Mouse (Mus musculus) hindbrain, embryonic 10.5 days (tissue): ENCODE data around the gene Catsper4. TPM values are rescaled to one million over a fixed set of nuclear protein-coding genes. Genes with fewer than 3 reads are reported as not detected.

Experiments used
- DNase-seq: peaks from one replicate; pipeline ENCODE4 v3.0.0-alpha.2; 2017; ENCODE audit warnings: low spot score
- H3K27ac ChIP-seq: fragments of 300-500 bp; sonication (generic); 2 replicates; pipeline ENCODE4 v1.5.1; 2016; ENCODE audit warnings: mild to moderate bottlenecking, moderate library complexity
- H3K27me3 ChIP-seq: fragments of 300-500 bp; sonication (generic); 2 replicates; pipeline ENCODE4 v1.6.1; 2016; ENCODE audit warnings: mild to moderate bottlenecking; ENCODE audit not compliant: poor library complexity, insufficient read depth, severe bottlenecking
- H3K36me3 ChIP-seq: fragments of 300-500 bp; sonication (generic); 2 replicates; pipeline ENCODE4 v1.6.1; 2016; ENCODE audit warnings: mild to moderate bottlenecking, moderate library complexity
- H3K4me1 ChIP-seq: fragments of 300-500 bp; sonication (generic); replicated peaks from 2 replicates; pipeline ENCODE4 v1.6.1; 2016; ENCODE audit warnings: mild to moderate bottlenecking
- H3K4me3 ChIP-seq: fragments of 300-500 bp; sonication (generic); 2 replicates; pipeline ENCODE4 v1.5.1; 2016; ENCODE audit warnings: mild to moderate bottlenecking, moderate library complexity
- H3K9me3 ChIP-seq: fragments of 300-500 bp; sonication (generic); 2 replicates; pipeline ENCODE4 v1.6.1; 2016; ENCODE audit warnings: mild to moderate bottlenecking, moderate library complexity
- WGBS: fragments of 180-500 bp; shearing (Covaris S2); methylation state at CpG from one replicate; pipeline ENCODE4 v1.1.7; 2016; 5-methylcytosine and 5-hydroxymethylcytosine counted together
- polyA plus RNA-seq: library from polyadenylated mRNA; unstranded; fragments of >200 nt; fragmentation: Nextera tagmentation; extraction: Ambion mirVana; gene quantifications from 2 replicates; pipeline ENCODE4 v1.2.1, GENCODE M21; 2016

Gene Catsper4
- polyA plus RNA-seq, 1 experiment from 2014 or later = not detected

DNA sequence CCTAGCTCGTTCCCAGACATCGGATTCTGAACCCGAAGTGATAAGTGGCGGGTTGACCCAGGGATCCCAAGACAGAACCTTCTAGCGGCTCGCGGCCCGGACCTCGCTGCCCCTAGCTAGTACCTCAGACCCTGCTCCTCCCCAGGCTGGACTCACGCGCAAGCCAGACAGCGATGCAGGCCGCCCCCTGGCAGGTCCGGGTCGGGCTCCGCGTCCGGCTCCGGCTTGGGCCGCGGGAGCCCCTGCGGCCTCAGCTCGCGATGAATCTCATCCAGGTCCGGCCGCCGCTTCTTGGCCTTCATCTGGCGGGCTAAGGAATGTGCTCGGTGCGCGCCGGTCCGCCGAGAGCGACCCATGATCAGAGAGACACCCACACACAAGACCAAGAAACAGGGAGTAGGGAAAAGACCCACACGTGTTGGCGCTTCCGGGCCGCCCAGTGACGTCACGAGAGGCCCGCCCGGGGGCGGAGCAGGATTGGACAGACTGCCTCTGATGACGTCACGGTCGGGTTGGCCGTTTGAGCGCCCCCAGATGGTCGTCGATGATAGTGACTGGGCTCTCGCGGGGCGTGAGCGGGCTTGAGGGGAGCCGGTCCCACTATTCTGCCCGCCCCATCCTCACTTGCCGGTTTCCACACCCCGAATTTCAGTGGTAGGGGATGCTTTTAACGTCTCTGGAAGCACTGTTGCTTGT is 18.1 kb upstream of the Catsper4 start, which contains the start of gene Zfp593:
Zfp593 (minus strand) TSS at position 445 of the 696 bp plus-strand sequence.
- DNase-seq = peak; percentile 94
- Histone ChIP-seq H3K36me3 (peaks cover 10% of the 10 kb centered on the region), H3K4me3 (peak within 1 kb of the TSS; percentile 93), H3K4me1 (peaks cover 65% of the 10 kb centered on the region), H3K27ac (peak within 1 kb of the TSS; percentile 89), H3K9me3 (no peaks in the 10 kb centered on the region), H3K27me3 (peaks cover 44% of the 10 kb centered on the region)
- WGBS = under 1% methylated on average over 60 of the region's 60 CpGs

DNA sequence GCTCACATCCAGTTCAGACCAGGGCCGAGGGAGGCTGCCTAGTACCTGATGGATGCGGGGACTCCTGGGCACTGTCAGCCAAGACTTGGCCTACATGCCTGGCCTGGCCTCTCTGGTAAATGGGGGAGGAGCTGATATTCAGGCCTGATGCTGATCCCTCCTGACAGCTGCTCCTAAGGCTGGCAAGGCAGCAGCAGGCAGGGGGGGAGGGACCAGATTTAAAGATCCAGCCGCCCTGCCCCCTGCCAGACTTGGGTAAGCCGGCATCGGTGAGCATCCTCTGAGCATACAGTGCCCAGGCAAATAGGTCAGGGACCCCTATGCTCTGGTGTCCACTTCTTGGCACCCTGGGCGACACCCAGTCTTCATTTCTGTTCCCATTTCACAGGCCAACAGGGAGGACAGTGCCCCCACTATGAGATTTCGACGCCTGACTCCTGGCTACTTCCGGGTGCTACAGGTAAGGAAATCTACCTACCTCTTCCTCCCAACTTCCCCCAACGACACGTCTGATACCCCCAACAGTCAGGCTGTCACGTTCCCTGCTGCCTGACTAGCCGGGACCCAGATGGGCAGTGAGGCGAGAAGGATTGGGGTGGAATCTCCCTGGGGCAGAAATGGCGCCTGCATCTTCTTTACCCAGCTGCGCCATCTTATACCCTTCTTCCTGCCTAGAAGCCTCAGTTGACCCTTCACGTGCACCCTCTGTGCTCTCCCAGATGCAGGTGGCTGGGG is 16.5 kb upstream of the Catsper4 start, which contains the start of gene E130218I03Rik:
E130218I03Rik (plus strand) TSS at position 147 of the 735 bp plus-strand sequence.
- DNase-seq = no peak
- H3K27me3 ChIP-seq = peaks cover 34% of the 10 kb centered on the region
- H3K4me1 ChIP-seq = peaks cover 53% of the 10 kb centered on the region
- peaks cover 10% of the 10 kb centered on the region for H3K36me3 ChIP-seq
- H3K9me3 ChIP-seq = no peaks in the 10 kb centered on the region
- peak within 1 kb of the TSS; percentile 93 for H3K4me3 ChIP-seq
- H3K27ac ChIP-seq = no peak within 1 kb of the TSS
- 91% methylated on average over 17 of the region's 17 CpGs for WGBS

DNA sequence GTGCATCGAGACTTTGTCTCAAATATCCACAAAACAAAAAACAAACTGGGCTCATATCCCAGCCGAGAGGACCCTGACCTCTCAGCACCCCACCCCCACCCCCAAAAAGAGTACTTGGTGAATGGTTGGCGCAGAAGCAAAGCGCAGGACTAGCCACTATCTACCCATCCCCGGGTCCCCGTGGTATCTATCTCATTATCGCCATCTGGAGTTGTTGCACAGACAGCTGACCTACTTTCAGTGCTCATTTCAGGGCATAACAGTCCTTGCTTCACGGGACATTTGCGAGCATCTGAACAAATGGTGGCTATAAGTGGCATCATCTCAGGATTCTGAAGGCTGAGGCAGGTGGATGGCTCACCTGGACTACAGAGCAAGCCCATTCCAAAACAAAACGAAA is 11.5 kb upstream of the Catsper4 start:
- peaks cover 22% of the 10 kb centered on the region for H3K4me1 ChIP-seq
- DNase-seq = no peak
- H3K27ac ChIP-seq = no peak overlapping the region
- peaks cover 40% of the 10 kb centered on the region for H3K27me3 ChIP-seq
- no peaks in the 10 kb centered on the region for H3K9me3 ChIP-seq
- 18% methylated on average over 10 of the region's 10 CpGs for WGBS
- H3K4me3 ChIP-seq = peak overlapping the region; percentile 25
- H3K36me3 ChIP-seq = peaks cover 5% of the 10 kb centered on the region

DNA sequence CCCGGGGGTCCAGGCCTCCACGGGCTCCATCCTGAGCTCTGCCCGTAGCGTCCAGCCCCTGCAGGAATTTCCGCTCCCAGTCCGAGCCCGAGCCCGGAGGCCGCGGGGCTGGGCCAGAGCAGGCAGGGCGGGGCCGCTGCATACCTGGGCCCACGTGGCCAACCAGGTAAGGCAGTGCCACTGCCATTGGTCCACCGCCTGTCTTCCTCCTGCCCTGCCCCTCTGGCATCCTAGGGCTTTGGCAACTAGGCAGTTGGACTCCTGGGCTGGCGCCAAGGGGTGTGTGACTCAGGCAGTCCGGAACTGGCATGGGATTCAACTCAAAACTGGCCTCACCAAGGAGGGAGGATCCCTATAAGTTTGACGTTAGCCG is 11.1 kb upstream of the Catsper4 start, which contains the start of gene Cnksr1:
Cnksr1 (minus strand) TSS at position 121 of the 373 bp plus-strand sequence.
- DNase-seq = peak; percentile 13
- Histone ChIP-seq H3K4me1 (peaks cover 19% of the 10 kb centered on the region), H3K9me3 (no peaks in the 10 kb centered on the region), H3K36me3 (peaks cover under 1% of the 10 kb centered on the region), H3K4me3 (peak within 1 kb of the TSS; percentile 25), H3K27ac (no peak within 1 kb of the TSS), H3K27me3 (peaks cover 42% of the 10 kb centered on the region)
- WGBS = 3% methylated on average over 18 of the region's 18 CpGs

DNA sequence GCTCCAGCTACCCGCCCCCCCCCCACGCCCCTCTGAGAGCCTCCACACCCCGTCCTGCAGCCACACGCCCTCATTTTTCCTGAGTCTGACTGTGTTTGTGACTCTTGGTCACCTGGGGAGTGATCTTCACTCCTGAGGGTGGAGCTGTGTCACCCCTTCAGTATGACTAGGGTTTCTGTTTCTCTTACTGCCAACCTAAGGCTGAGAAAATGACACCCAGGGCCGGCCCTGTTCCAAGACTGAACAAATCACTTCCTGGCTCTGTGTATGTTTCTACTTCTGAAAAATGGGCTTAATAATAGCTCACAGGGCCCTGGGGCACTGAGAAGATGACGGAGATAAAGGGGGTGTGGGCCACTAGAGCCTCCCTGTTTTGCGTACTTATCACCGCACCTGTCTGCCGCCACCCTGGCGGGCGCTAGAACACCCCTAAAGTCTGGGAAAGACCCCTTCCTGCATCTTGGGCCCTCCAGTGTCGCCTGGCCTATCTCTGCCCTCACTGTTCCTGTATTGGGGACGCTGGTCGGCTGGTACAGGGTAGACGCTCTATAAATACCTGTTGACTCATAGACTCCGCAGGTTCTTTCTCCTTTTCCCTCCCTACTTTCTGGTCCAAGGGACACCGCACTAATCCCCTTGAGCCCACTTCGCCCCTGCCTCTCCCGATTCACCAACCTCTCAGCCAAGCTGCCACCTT is 10.5 kb upstream of the Catsper4 start:
- Histone ChIP-seq H3K4me1 (peaks cover 19% of the 10 kb centered on the region), H3K9me3 (no peaks in the 10 kb centered on the region), H3K36me3 (no peaks in the 10 kb centered on the region), H3K4me3 (peak overlapping the region; percentile 25), H3K27me3 (peaks cover 42% of the 10 kb centered on the region), H3K27ac (no peak overlapping the region)
- no peak for DNase-seq
- WGBS = 21% methylated on average over 19 of the region's 19 CpGs

DNA sequence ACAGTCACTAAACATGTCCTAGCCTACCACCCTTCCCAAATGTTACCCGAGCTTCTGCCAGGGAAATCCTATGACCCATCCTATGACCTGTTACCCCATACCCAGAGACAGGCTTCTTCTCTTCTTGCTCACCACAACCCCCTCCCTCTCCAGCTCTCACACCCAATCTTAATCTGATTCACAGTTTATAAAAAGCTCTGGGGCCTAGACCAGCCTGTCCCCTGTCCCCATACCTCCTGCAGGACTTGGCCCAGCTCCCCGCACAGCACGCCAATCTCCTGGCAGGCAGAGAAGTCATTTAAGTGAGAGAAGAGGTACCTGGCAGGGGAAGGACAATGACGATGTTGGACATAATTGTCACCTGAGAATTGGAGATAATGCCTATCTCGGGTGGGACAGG is 7.7 kb upstream of the Catsper4 start:
- WGBS = 80% methylated on average over 5 of the region's 5 CpGs
- no peak overlapping the region for H3K4me3 ChIP-seq
- no peak for DNase-seq
- H3K27me3 ChIP-seq = peaks cover 43% of the 10 kb centered on the region
- peaks cover 19% of the 10 kb centered on the region for H3K4me1 ChIP-seq
- no peak overlapping the region for H3K27ac ChIP-seq
- no peaks in the 10 kb centered on the region for H3K9me3 ChIP-seq
- H3K36me3 ChIP-seq = no peaks in the 10 kb centered on the region

DNA sequence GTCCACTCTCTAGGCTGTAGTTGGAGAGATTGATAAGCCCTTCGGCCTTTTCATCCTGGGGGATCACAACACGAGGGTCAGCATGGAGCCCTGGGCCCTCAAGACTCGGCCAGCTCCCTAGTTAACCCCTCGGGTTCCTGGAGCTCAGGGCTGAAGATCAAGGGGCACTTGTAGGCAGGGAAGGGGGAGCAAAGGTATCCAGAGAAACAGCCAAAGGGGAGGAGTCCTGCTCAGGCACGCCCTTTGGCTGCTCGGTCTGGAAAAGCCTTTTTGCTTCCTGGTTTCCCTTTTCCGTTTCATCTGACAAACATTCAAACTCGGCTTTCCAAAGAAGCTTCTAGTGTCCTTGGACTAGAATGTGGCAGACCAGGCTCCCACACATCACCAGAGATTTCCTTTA is 3.2 kb upstream of the Catsper4 start:
- no peak for DNase-seq
- Histone ChIP-seq H3K9me3 (no peaks in the 10 kb centered on the region), H3K27me3 (peaks cover 10% of the 10 kb centered on the region), H3K36me3 (no peaks in the 10 kb centered on the region), H3K4me3 (no peak overlapping the region), H3K27ac (no peak overlapping the region), H3K4me1 (peaks cover 14% of the 10 kb centered on the region)
- 50% methylated on average over 8 of the region's 8 CpGs for WGBS

DNA sequence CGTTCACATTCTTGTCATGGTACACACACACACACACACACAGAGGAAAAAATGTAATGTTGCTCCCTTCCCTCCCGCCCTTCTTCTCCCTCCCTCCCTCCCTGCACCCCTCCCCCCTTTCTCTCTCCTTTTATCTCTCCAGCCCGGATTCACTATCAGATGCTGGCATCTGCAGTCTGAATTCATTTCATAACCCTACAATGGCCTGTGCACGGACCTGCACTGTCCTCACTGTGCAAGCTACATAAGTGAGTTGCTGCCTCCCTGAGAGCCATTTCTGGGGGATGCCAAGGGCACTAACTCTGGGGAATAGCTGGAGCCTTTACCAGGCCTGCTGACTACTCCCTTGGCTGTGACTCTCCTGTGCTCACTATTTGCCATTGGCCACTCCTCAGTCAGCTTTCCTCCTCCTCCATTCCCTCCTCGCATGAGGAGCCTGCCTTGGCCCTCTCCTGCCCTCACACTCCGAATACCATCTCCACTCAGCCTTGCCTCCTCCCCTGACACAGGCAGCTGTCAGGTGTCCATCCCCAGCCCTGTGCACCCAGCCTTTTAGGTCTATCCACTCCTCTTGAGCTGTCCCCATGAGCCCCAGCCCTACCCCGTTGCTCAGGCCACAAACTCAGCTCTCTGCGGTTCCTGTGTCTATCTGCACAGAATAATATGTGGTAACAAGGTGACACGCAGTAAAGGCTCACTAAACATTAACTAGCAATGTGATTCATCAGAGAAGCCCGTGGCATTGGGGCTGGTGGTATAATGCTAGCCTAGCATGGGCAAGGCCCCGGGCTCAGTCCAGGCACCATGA is 4.2 kb downstream of the Catsper4 start:
- 71% methylated on average over 11 of the region's 11 CpGs for WGBS
- DNase-seq = no peak
- Histone ChIP-seq H3K4me3 (no peak overlapping the region), H3K27ac (no peak overlapping the region), H3K9me3 (no peaks in the 10 kb centered on the region), H3K4me1 (peaks cover 5% of the 10 kb centered on the region; the same call in 1 of the 2 replicates), H3K36me3 (no peaks in the 10 kb centered on the region), H3K27me3 (no peaks in the 10 kb centered on the region)

DNA sequence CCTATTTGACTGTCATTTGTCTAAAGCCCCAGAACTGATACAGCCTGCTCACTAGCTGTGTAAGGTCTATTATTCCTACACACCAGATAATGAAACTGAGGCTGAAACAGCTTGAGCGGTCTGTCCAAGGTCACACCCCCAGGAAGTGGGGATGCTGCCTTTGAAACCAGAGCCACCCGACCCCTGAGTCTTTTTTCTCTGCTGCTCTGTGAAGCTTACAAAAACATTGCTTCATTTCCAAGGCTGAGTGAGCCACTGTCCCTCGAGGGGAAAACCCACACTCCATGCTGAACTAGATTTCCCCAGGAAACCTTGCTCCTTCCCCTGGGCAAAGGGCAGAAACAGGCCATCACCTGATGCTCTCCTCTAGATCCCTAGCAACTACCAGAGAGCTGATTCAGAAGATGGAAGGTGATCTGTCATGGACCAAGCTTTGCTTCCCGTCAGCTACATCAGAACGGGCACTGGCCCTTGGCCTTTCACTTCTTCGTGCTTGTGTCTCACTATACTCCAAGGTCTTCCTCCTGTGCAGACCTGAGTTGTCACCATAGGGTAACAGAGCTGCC is 20.6 kb downstream of the Catsper4 start:
- H3K27ac ChIP-seq = no peak overlapping the region

DNA sequence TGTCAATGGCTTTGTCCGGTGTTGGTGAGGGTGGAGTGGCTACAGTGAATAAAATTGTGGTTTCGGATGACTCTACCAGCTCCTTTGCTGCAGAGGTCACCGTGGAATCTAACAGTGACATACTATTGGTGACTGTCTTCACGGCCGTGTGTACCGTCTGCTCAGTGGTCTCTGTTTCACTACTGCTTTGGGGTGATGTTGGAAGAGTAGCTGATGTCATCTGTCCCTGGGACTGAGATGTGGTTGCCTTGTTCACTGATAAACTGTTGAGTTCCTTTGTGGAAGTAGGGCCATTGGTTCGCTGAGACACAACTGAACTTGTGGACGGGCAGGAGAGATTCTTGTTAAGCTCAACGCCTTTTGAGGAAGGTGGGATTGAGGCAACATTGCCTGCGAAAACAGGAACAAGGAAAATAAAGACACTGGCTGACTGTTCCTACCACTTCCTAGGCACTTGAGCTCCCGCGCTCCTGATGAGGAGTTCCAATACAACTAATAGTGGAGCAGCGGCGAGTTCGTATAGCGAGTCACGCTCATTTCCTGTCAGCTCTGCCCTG is 23.8 kb downstream of the Catsper4 start:
- H3K36me3 ChIP-seq = no peaks in the 10 kb centered on the region
- no peaks in the 10 kb centered on the region for H3K9me3 ChIP-seq
- DNase-seq = no peak
- no peak overlapping the region for H3K27ac ChIP-seq
- H3K27me3 ChIP-seq = peaks cover 1% of the 10 kb centered on the region; the same call in 1 of the 2 replicates
- peaks cover 7% of the 10 kb centered on the region; the same call in 1 of the 2 replicates for H3K4me1 ChIP-seq
- 89% methylated on average over 17 of the region's 17 CpGs for WGBS
- H3K4me3 ChIP-seq = no peak overlapping the region

More for the DNA sequence above, 20.6 kb downstream of the Catsper4 start:
- Histone ChIP-seq H3K4me1 (peaks cover 7% of the 10 kb centered on the region; the same call in 1 of the 2 replicates), H3K4me3 (no peak overlapping the region), H3K27me3 (peaks cover 6% of the 10 kb centered on the region; the same call in 1 of the 2 replicates), H3K9me3 (no peaks in the 10 kb centered on the region), H3K36me3 (no peaks in the 10 kb centered on the region)
- DNase-seq = no peak
- WGBS = 55% methylated on average over 6 of the region's 6 CpGs

DNA sequence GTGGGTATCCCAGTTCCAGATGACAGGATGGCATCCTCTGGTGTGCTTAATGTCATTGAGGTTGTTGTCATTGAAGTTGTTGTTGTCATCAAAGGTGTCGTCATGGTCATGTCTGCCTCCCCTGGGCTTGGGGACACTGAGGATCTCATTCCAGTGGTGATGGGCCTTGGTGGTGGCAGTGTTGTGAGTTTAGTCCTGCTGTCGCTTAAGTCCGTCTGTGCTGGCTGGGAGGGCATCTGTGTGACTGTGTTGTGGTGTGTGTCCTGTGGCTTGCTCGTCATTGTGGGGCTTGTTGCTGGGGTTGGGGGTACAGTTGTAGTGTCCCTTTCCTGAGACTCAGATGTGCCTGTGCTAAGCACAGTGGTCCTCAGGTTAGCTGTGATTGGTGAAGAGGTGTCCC is 24.3 kb downstream of the Catsper4 start, which contains the start of gene Gm7534:
Gm7534 (minus strand) TSS at position 101 of the 400 bp plus-strand sequence.
- Histone ChIP-seq H3K36me3 (no peaks in the 10 kb centered on the region), H3K4me3 (no peak within 1 kb of the TSS), H3K27ac (no peak within 1 kb of the TSS), H3K27me3 (no peaks in the 10 kb centered on the region), H3K4me1 (peaks cover 7% of the 10 kb centered on the region; the same call in 1 of the 2 replicates), H3K9me3 (no peaks in the 10 kb centered on the region)
- WGBS = 91% methylated on average over 4 of the region's 4 CpGs
- no peak for DNase-seq
